Mouse (Mus musculus): ENCODE measurements around the gene Cdyl2.

Cdyl2 gene

GRCm38 (mm10) chr8:116538763-116539162 lies 194.0 kb downstream of the Cdyl2 start:
- no peak for DNase-seq (ENCODE audit: low spot score in 2 of 2)

- no peak for DNase-seq (ENCODE audit: low spot score in 2 of 2)
Measured at GRCm38 (mm10) chr8:116536786-116537185, 196.0 kb downstream of the Cdyl2 start.

GRCm38 (mm10) chr8:116533081-116533480 lies 199.7 kb downstream of the Cdyl2 start:
- no peak for DNase-seq (ENCODE audit: low spot score in 2 of 2)

- no peak for DNase-seq (ENCODE audit: low spot score in 2 of 2)
Measured at GRCm38 (mm10) chr8:116528736-116529135, 204.1 kb downstream of the Cdyl2 start.

- no peak for DNase-seq (ENCODE audit: low spot score in 2 of 2)
Measured at GRCm38 (mm10) chr8:116524915-116525314, 207.9 kb downstream of the Cdyl2 start.
